In the genomic region with DNA sequence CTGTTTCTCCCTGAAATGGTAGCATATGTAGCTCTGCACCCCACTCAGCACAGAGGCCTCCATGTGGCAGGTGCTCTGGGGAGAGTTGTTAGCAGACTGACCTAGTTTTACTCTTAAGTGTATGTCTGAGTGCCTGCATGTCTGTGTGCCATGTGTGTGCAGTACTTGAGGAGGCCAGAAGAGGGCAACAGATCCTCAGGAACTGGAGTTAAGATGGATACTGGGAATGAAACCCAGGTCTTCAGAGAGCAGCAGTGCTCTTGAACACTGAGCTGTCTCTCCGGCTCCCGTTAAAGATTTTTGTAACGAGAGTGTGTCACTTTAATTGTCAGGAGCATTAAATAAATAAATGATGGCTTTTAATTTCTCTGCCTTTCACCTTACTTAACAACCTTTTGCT, we compare ENCODE assay signal across 10 mouse cellular contexts. TPM values are rescaled to one million over a fixed set of nuclear protein-coding genes. Genes with fewer than 3 reads are reported as not detected.
DNase-seq lines count a peak whose midpoint lies in the region; ATAC-seq and TF ChIP-seq lines count a peak whose summit lies in the region.
"Had no signal": no experiment of that assay in that cellular context is flagged by ENCODE, and none has a peak within 500 bp of the region (broad histone marks: within the 10 kb centered on the region; RNA-seq: fewer than 3 reads in every experiment).

No protein-coding gene starts in this region.

- peaks cover 66% of the 10 kb centered on the region for H3K36me3 ChIP-seq in kidney, embryonic 15.5 days
- no peaks in the 10 kb centered on the region for H3K36me3 ChIP-seq in ES-Bruce4 (ENCODE audit: control insufficient read depth, insufficient read depth, low read length, poor library complexity, severe bottlenecking)
- peaks cover 39% of the 10 kb centered on the region for H3K36me3 ChIP-seq in neural tube, embryonic 15.5 days
- H3K36me3 ChIP-seq in heart, embryonic 12.5 days, result peaks cover 45% of the 10 kb centered on the region

- no peak overlapping the region for H3K9ac ChIP-seq in kidney, embryonic 15.5 days
- H3K9ac ChIP-seq in ES-Bruce4 (ENCODE audit: low read depth, poor library complexity, severe bottlenecking), result no peak overlapping the region
- no peak overlapping the region for H3K9ac ChIP-seq in neural tube, embryonic 15.5 days (replicated peaks)
- H3K9ac ChIP-seq in heart, embryonic 12.5 days, result no peak overlapping the region
- H3K9ac ChIP-seq: limb, embryonic 15.5 days had no signal

- TF ChIP-seq POLR2A in ES-Bruce4 (IDR thresholded peaks at IDR 0.05; ENCODE audit: insufficient read depth, low read length), result no peak

- H3K4me3 ChIP-seq in kidney, embryonic 15.5 days (replicated peaks), result no peak overlapping the region
- H3K4me3 ChIP-seq in ES-Bruce4 (ENCODE audit: low read depth, low read length), result no peak overlapping the region
- no peak overlapping the region for H3K4me3 ChIP-seq in neural tube, embryonic 15.5 days (replicated peaks)
- no peak overlapping the region for H3K4me3 ChIP-seq in heart, embryonic 12.5 days
- H3K4me3 ChIP-seq: limb, embryonic 15.5 days had no signal

- WGBS in kidney, embryonic 15.5 days, result 98% methylated on average over 3 of the region's 3 CpGs
- 96% methylated on average over 3 of the region's 3 CpGs for WGBS in neural tube, embryonic 15.5 days
- 92% methylated on average over 3 of the region's 3 CpGs for WGBS in heart, embryonic 12.5 days

- peak; percentile 47 for DNase-seq in kidney, postnatal 10 days
- peak; percentile 79 for DNase-seq in ZHBTc4 (ENCODE audit: low read depth, low spot score)
- DNase-seq in layer of hippocampus, postnatal 10 days (ENCODE audit: low spot score in 2 of 2), result no peak

- no peaks in the 10 kb centered on the region for H3K27me3 ChIP-seq in kidney, embryonic 15.5 days
- H3K27me3 ChIP-seq in ES-Bruce4 (ENCODE audit: control insufficient read depth, insufficient read depth, low read length, poor library complexity, severe bottlenecking), result no peaks in the 10 kb centered on the region
- no peaks in the 10 kb centered on the region for H3K27me3 ChIP-seq in neural tube, embryonic 15.5 days (replicated peaks)
- H3K27me3 ChIP-seq in heart, embryonic 12.5 days (replicated peaks), result no peaks in the 10 kb centered on the region
- H3K27me3 ChIP-seq: limb, embryonic 15.5 days had no signal

- H3K4me2 ChIP-seq in kidney, embryonic 15.5 days, result no peak overlapping the region
- no peak overlapping the region for H3K4me2 ChIP-seq in neural tube, embryonic 15.5 days
- no peak overlapping the region for H3K4me2 ChIP-seq in heart, embryonic 12.5 days
- H3K4me2 ChIP-seq: limb, embryonic 15.5 days had no signal

- no peak for TF ChIP-seq EP300 in ES-Bruce4 (IDR thresholded peaks at IDR 0.05; ENCODE audit: insufficient read depth, low read depth, low read length)

- no peak for ATAC-seq in kidney, embryonic 15.5 days (replicated peaks; ENCODE audit: low FRiP score)
- ATAC-seq in megakaryocyte, adult 5-6 weeks (ENCODE audit: poor library complexity, severe bottlenecking), result peak; percentile 61
- ATAC-seq in neural tube, embryonic 15.5 days (ENCODE audit: low FRiP score), result no peak
- no peak for ATAC-seq in heart, embryonic 12.5 days (ENCODE audit: insufficient number of reproducible peaks, low FRiP score)

- peaks cover 20% of the 10 kb centered on the region; the same call in 1 of the 2 replicates for H3K4me1 ChIP-seq in kidney, embryonic 15.5 days
- H3K4me1 ChIP-seq in ES-Bruce4 (ENCODE audit: control insufficient read depth, insufficient read depth, low read length), result peaks cover 2% of the 10 kb centered on the region
- peaks cover 20% of the 10 kb centered on the region for H3K4me1 ChIP-seq in neural tube, embryonic 15.5 days
- H3K4me1 ChIP-seq in heart, embryonic 12.5 days (replicated peaks), result peaks cover 25% of the 10 kb centered on the region

- TF ChIP-seq CTCF in ES-Bruce4 (IDR thresholded peaks at IDR 0.05; ENCODE audit: low read depth, low read length), result peak; percentile 63

- H3K9me3 ChIP-seq in kidney, embryonic 15.5 days (replicated peaks), result no peaks in the 10 kb centered on the region
- H3K9me3 ChIP-seq in ES-Bruce4 (replicated peaks; ENCODE audit: control insufficient read depth, insufficient read depth, low read length, poor library complexity, severe bottlenecking), result no peaks in the 10 kb centered on the region
- H3K9me3 ChIP-seq in neural tube, embryonic 15.5 days (replicated peaks), result no peaks in the 10 kb centered on the region
- peaks cover 5% of the 10 kb centered on the region; the same call in 1 of the 2 replicates for H3K9me3 ChIP-seq in heart, embryonic 12.5 days (replicated peaks)
- H3K9me3 ChIP-seq: limb, embryonic 15.5 days had no signal

- H3K27ac ChIP-seq in kidney, embryonic 15.5 days, result no peak overlapping the region
- H3K27ac ChIP-seq in ES-Bruce4 (ENCODE audit: insufficient read depth, low read length), result no peak overlapping the region
- no peak overlapping the region for H3K27ac ChIP-seq in neural tube, embryonic 15.5 days (replicated peaks)
- no peak overlapping the region for H3K27ac ChIP-seq in heart, embryonic 12.5 days (ENCODE audit: poor library complexity, severe bottlenecking)
- H3K27ac ChIP-seq: limb, embryonic 15.5 days had no signal

RNA-seq across cellular contexts. Expression of a gene that starts 35.0 kb away (rescaled TPM):
- polyA plus RNA-seq in kidney, embryonic 15.5 days (2015; fragmentation: Nextera tagmentation; extraction: Ambion mirVana), result 32.0 and 36.9 TPM in 2 replicates
- 13.5 and 17.1 TPM in 2 replicates for polyA plus RNA-seq in ES-Bruce4 (2011; ENCODE audit: insufficient read depth, insufficient read length, low read depth, missing spikeins)
- 1.1 and 3.3 TPM in 2 replicates for total RNA-seq in megakaryocyte, adult 5-6 weeks (2015)
- total RNA-seq in megakaryocyte, adult 5-6 weeks (2017), result 2.8 and 4.8 TPM in 2 replicates
- 28.2 and 30.1 TPM in 2 replicates for polyA plus RNA-seq in neural tube, embryonic 15.5 days (2015; fragmentation: Nextera tagmentation; extraction: Ambion mirVana)
- 22.7 and 24.5 TPM in 2 replicates for polyA plus RNA-seq in heart, embryonic 12.5 days (2016; fragmentation: Nextera tagmentation; extraction: Ambion mirVana)
- 10 to 100 TPM; 24.0 to 25.9 TPM for total RNA-seq in layer of hippocampus, postnatal 10 days (2021)

RNA-seq across cellular contexts. Expression of a gene that starts 35.1 kb away (rescaled TPM):
- 21.3 and 21.7 TPM in 2 replicates for polyA plus RNA-seq in kidney, embryonic 15.5 days (2015; fragmentation: Nextera tagmentation; extraction: Ambion mirVana)
- 24.7 and 28.0 TPM in 2 replicates for polyA plus RNA-seq in ES-Bruce4 (2011; ENCODE audit: insufficient read depth, insufficient read length, low read depth, missing spikeins)
- 9.1 and 10.9 TPM in 2 replicates for total RNA-seq in megakaryocyte, adult 5-6 weeks (2015)
- total RNA-seq in megakaryocyte, adult 5-6 weeks (2017), result 19.9 and 21.3 TPM in 2 replicates
- 10.4 and 14.5 TPM in 2 replicates for polyA plus RNA-seq in neural tube, embryonic 15.5 days (2015; fragmentation: Nextera tagmentation; extraction: Ambion mirVana)
- polyA plus RNA-seq in heart, embryonic 12.5 days (2016; fragmentation: Nextera tagmentation; extraction: Ambion mirVana), result 11.0 and 14.2 TPM in 2 replicates
- 1 to 10 TPM; 5.0 to 6.2 TPM for total RNA-seq in layer of hippocampus, postnatal 10 days (2021)

RNA-seq across cellular contexts. Expression of a gene that starts 43.3 kb away (rescaled TPM):
- 0.10 and 0.14 TPM in 2 replicates for polyA plus RNA-seq in kidney, embryonic 15.5 days (2015; fragmentation: Nextera tagmentation; extraction: Ambion mirVana)
- 0.46 TPM in 1 of 2 replicates, not detected in the other for polyA plus RNA-seq in ES-Bruce4 (2011; ENCODE audit: insufficient read depth, insufficient read length, low read depth, missing spikeins)
- 0.41 TPM in 1 of 2 replicates, not detected in the other for total RNA-seq in megakaryocyte, adult 5-6 weeks (2015)
- 0.04 TPM in 1 of 2 replicates, not detected in the other for total RNA-seq in megakaryocyte, adult 5-6 weeks (2017)
- polyA plus RNA-seq in neural tube, embryonic 15.5 days (2015; fragmentation: Nextera tagmentation; extraction: Ambion mirVana), result 2.0 and 2.1 TPM in 2 replicates
- 0.13 TPM in 1 of 2 replicates, not detected in the other for polyA plus RNA-seq in heart, embryonic 12.5 days (2016; fragmentation: Nextera tagmentation; extraction: Ambion mirVana)
- total RNA-seq in layer of hippocampus, postnatal 10 days (2021), result under 1 TPM; 0.27 TPM
- polyA plus RNA-seq: heart, embryonic 14.5 days had no signal

RNA-seq across cellular contexts. Expression of a gene that starts 50.1 kb away (rescaled TPM):
- 1.8 TPM in 2 replicates for polyA plus RNA-seq in kidney, embryonic 15.5 days (2015; fragmentation: Nextera tagmentation; extraction: Ambion mirVana)
- 0.88 and 1.1 TPM in 2 replicates for polyA plus RNA-seq in ES-Bruce4 (2011; ENCODE audit: insufficient read depth, insufficient read length, low read depth, missing spikeins)
- 0.09 TPM in 1 of 2 replicates, not detected in the other for total RNA-seq in megakaryocyte, adult 5-6 weeks (2015)
- not detected in 2 replicates for total RNA-seq in megakaryocyte, adult 5-6 weeks (2017)
- polyA plus RNA-seq in neural tube, embryonic 15.5 days (2015; fragmentation: Nextera tagmentation; extraction: Ambion mirVana), result 2.7 and 3.0 TPM in 2 replicates
- polyA plus RNA-seq in heart, embryonic 12.5 days (2016; fragmentation: Nextera tagmentation; extraction: Ambion mirVana), result 0.54 and 0.83 TPM in 2 replicates
- total RNA-seq in layer of hippocampus, postnatal 10 days (2021), result 1 to 10 TPM; 2.9 to 3.5 TPM

RNA-seq across cellular contexts. Expression of a gene that starts 56.4 kb away (rescaled TPM):
- not detected in 2 replicates for polyA plus RNA-seq in kidney, embryonic 15.5 days (2015; fragmentation: Nextera tagmentation; extraction: Ambion mirVana)
- not detected in 2 replicates for polyA plus RNA-seq in ES-Bruce4 (2011; ENCODE audit: insufficient read depth, insufficient read length, low read depth, missing spikeins)
- not detected in 2 replicates for total RNA-seq in megakaryocyte, adult 5-6 weeks (2015)
- total RNA-seq in megakaryocyte, adult 5-6 weeks (2017), result not detected in 2 replicates
- polyA plus RNA-seq in neural tube, embryonic 15.5 days (2015; fragmentation: Nextera tagmentation; extraction: Ambion mirVana), result not detected in 2 replicates
- not detected in 2 replicates for polyA plus RNA-seq in heart, embryonic 12.5 days (2016; fragmentation: Nextera tagmentation; extraction: Ambion mirVana)
- not detected for total RNA-seq in layer of hippocampus, postnatal 10 days (2021)
- polyA plus RNA-seq: heart, embryonic 14.5 days; limb, embryonic 15.5 days had no signal

Comparison
In these comparisons a context has a peak if more than half of its experiments do, and no peak if none do; other contexts are left out.
1. DNase-seq: peak in kidney, postnatal 10 days (single experiment) and ZHBTc4 (single experiment); none in layer of hippocampus, postnatal 10 days (0 of 2).